Mouse (Mus musculus): Measurements from ENCODE around the gene Aadacl3.

- TF ChIP-seq USF1 (IDR thresholded peaks at IDR 0.05; ENCODE audit: low read depth) (no peak), POLR2A (IDR thresholded peaks at IDR 0.05; ENCODE audit: insufficient read length, low read depth) (no peak), POLR2AphosphoS2 (IDR thresholded peaks at IDR 0.05; ENCODE audit: insufficient read length, low read depth) (no peak)
Observed at GRCm38 (mm10) chr4:144406261-144406660, 57.3 kb downstream of the Aadacl3 start.
